Mouse (Mus musculus) forebrain, embryonic 11.5 days (tissue): ENCODE measurements around the gene Gm49366. TPM values are rescaled to one million over a fixed set of nuclear protein-coding genes. Genes with fewer than 3 reads are reported as not detected.
"Not testable (repeated sequence)": the region's sequence is repeated elsewhere in the genome, so short reads cannot be mapped to it uniquely, and the experiment has no call there.

Source experiments
- ATAC-seq: fragments of 200-750 bp; cut with Nextera tagmentation; replicated peaks from 2 replicates; pipeline ENCODE4 v1.8.0; 2017; ENCODE audit warnings: moderate TSS enrichment; ENCODE audit not compliant: low FRiP score
- DNase-seq: peaks from one replicate; pipeline ENCODE4 v3.0.0-alpha.2; 2017; ENCODE audit warnings: low spot score
- H3K27ac ChIP-seq: fragments of 300-500 bp; sonication (generic); 2 replicates; pipeline ENCODE4 v1.5.1; 2014; ENCODE audit warnings: low read depth, low read length
- H3K27me3 ChIP-seq: fragments of 300-500 bp; sonication (generic); 2 replicates; pipeline ENCODE4 v1.6.1; 2014; ENCODE audit warnings: mild to moderate bottlenecking, low read length, mixed read lengths; ENCODE audit not compliant: control insufficient read depth, insufficient read depth
- H3K36me3 ChIP-seq: fragments of 300-500 bp; sonication (generic); 2 replicates; pipeline ENCODE4 v1.6.1; 2014; ENCODE audit warnings: mild to moderate bottlenecking, low read length, moderate library complexity, mixed read lengths; ENCODE audit not compliant: control insufficient read depth, insufficient read depth
- H3K4me1 ChIP-seq: fragments of 300-500 bp; sonication (generic); replicated peaks from 2 replicates; pipeline ENCODE4 v1.6.1; 2014; ENCODE audit warnings: low read length, mixed read lengths; ENCODE audit not compliant: control insufficient read depth, insufficient read depth
- H3K4me2 ChIP-seq: fragments of 300-500 bp; sonication (generic); 2 replicates; pipeline ENCODE4 v1.6.1; 2014; ENCODE audit warnings: low read depth, mild to moderate bottlenecking, low read length, moderate library complexity, mixed read lengths; ENCODE audit not compliant: severe bottlenecking
- H3K4me3 ChIP-seq: fragments of 300-500 bp; sonication (generic); 2 replicates; pipeline ENCODE4 v1.5.1; 2014; ENCODE audit warnings: low read depth, low read length
- H3K9ac ChIP-seq: fragments of 300-500 bp; sonication (generic); 2 replicates; pipeline ENCODE4 v1.6.1; 2014; ENCODE audit warnings: low read length
- H3K9me3 ChIP-seq: fragments of 300-500 bp; sonication (generic); 2 replicates; pipeline ENCODE4 v1.6.1; 2016; ENCODE audit warnings: low read length, mixed read lengths; ENCODE audit not compliant: control insufficient read depth
- WGBS: fragments of 180-500 bp; shearing (Covaris S2); extraction: QIAGEN DNeasy Blood & Tissue Kit; methylation state at CpG from one replicate; pipeline ENCODE4 v1.1.7; 2014; 5-methylcytosine and 5-hydroxymethylcytosine counted together
- polyA plus RNA-seq: library from polyadenylated mRNA; unstranded; fragments of >200 nt; fragmentation: Nextera tagmentation; extraction: Ambion mirVana; gene quantifications from 2 replicates; pipeline ENCODE4 v1.2.1, GENCODE M21; 2014

Gene Gm49366
- polyA plus RNA-seq, 1 experiment from 2014 or later = not detected

DNA sequence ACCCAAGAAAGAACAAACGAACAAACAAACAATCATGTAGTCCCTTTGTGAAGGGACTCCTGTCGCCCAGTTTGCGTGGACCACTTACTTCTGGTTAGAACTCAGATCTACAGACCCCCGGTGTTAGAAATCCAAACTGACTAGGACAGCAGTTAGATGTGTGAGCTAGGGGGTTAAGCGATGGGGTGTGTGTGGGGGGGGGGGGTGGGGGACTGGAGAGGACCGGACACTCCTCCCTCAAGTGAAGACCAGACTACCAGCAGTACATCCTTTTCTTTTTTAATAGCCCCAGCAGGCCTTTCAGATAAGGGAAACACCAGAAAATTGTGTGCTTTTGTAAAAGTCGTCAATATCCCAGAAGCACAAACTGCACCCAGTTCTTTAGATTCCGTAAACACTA is 30.0 kb upstream of the Gm49366 start:
- ATAC-seq = no peak
- Histone ChIP-seq H3K9ac (peak overlapping the region; percentile 63), H3K27ac (0 out of 2 replicates have a peak overlapping the region, but pooled peaks have one; percentile 58), H3K9me3 (no peaks in the 10 kb centered on the region), H3K4me1 (peaks cover 11% of the 10 kb centered on the region; the same call in 1 of the 2 replicates), H3K27me3 (no peaks in the 10 kb centered on the region), H3K4me3 (peak overlapping the region; percentile 34; the same call in 1 of the 2 replicates), H3K36me3 (no peaks in the 10 kb centered on the region), H3K4me2 (peak overlapping the region; percentile 57; the same call in 1 of the 2 replicates)
- 53% methylated on average over 8 of the region's 8 CpGs for WGBS
- DNase-seq = no peak

- Histone ChIP-seq H3K4me2 (peak within 1 kb of the TSS; percentile 57), H3K27ac (0 out of 2 replicates have a peak within 1 kb of the TSS, but pooled peaks have one; percentile 58), H3K4me3 (peak within 1 kb of the TSS; percentile 34), H3K9ac (peak within 1 kb of the TSS; percentile 63), H3K4me1 (peaks cover 11% of the 10 kb centered on the region; the same call in 1 of the 2 replicates)
- not testable (repeated sequence) for H3K9me3 ChIP-seq, H3K27me3 ChIP-seq, H3K36me3 ChIP-seq
- ATAC-seq (peak; percentile 95), DNase-seq (peak; percentile 83)
- WGBS = 2% methylated on average over 60 of the region's 70 CpGs
These were observed 29.4 kb upstream of the Gm49366 start, which contains the start of gene Acot1 for GRCm38 (mm10) chr12:84009171-84009965. Gene Acot1 (plus strand): TSS chr12:84009490.

DNA sequence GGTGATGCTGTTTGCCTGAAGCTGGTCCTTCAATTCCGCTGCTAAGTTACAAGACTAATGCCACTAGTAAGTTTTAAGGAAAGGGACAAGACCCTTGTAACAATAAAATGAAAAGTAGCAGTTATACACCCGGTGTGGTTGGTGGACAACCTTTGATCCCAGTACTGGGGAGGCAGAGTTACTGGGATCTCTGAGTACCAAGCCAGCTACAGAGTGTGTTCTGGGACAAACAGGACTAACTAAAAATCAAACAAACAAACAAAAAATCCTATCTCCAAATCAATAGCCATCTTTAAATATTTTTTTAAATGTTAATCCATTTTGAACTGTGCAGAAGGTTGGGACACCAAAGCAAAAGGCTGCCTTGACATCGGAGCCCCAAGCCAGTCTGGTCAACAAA is 28.5 kb upstream of the Gm49366 start:
- H3K36me3 ChIP-seq = no peaks in the 10 kb centered on the region
- 84% methylated on average over 3 of the region's 3 CpGs for WGBS
- H3K27ac ChIP-seq = no peak overlapping the region
- no peaks in the 10 kb centered on the region for H3K27me3 ChIP-seq
- H3K4me1 ChIP-seq = peaks cover 11% of the 10 kb centered on the region; the same call in 1 of the 2 replicates
- peak overlapping the region; percentile 34 for H3K4me3 ChIP-seq
- no peak overlapping the region; the same call in 1 of the 2 replicates for H3K9ac ChIP-seq
- DNase-seq = no peak
- no peaks in the 10 kb centered on the region for H3K9me3 ChIP-seq
- ATAC-seq = no peak
- peak overlapping the region; percentile 57; the same call in 1 of the 2 replicates for H3K4me2 ChIP-seq

- H3K27me3 ChIP-seq = no peaks in the 10 kb centered on the region
- peak; percentile 78 for DNase-seq
- no peak overlapping the region for H3K27ac ChIP-seq
- no peaks in the 10 kb centered on the region for H3K36me3 ChIP-seq
- WGBS = 36% methylated on average over 12 of the region's 12 CpGs
- H3K9me3 ChIP-seq = no peaks in the 10 kb centered on the region
- no peak overlapping the region for H3K9ac ChIP-seq
- peak; percentile 54 for ATAC-seq
- H3K4me3 ChIP-seq = peak overlapping the region; percentile 2; the same call in 1 of the 2 replicates
- peak overlapping the region; percentile 39; the same call in 1 of the 2 replicates for H3K4me2 ChIP-seq
- peaks cover 11% of the 10 kb centered on the region; the same call in 1 of the 2 replicates for H3K4me1 ChIP-seq
These were observed 27.3 kb upstream of the Gm49366 start for GRCm38 (mm10) chr12:84011251-84012040.

DNA sequence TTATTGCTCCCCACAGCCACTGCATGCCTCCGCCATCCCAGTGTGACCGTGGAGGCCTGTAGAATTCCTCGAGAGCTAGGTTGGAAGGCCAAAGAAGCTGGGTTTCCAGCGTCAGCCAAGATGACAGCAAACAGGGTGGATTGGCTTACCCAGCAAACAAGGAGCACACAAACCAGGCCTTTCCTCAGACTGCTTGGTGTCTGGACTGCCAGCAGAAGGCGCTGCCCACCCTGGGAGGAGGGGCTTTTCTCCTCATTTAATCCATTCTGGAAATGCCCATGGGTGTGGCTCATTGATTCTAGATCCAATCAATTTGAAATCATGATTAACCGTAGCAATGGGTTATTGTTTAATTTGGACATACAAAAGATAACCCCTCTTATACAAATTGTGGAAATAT is 25.6 kb upstream of the Gm49366 start:
- whole genome bisulfite sequencing = 67% methylated on average over 6 of the region's 6 CpGs
- Histone ChIP-seq H3K27ac (no peak overlapping the region), H3K4me2 (no peak overlapping the region), H3K9me3 (no peaks in the 10 kb centered on the region), H3K4me1 (peaks cover 11% of the 10 kb centered on the region; the same call in 1 of the 2 replicates), H3K4me3 (no peak overlapping the region), H3K36me3 (no peaks in the 10 kb centered on the region), H3K9ac (no peak overlapping the region), H3K27me3 (no peaks in the 10 kb centered on the region)
- no peak for ATAC-seq
- DNase-seq = peak; percentile 52

DNA sequence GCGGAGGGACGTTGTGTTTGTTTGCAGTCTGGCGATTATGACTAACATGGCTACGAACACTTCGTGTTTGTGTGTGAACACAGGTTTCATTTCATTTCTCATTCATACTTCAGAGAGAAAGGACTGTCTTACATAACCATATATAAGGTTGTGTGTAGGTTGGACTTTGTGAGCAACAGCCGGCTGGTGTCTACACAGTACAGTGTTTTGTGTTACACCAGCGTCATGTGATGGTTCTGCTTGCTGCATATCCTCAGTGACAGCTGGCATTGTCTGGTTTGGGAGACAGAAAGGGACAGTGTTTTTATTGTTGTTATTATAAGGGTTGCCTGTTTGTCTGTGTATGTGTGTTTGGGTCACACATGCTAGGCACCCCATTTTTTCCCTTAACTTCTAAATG is 25.0 kb upstream of the Gm49366 start:
- Histone ChIP-seq H3K9me3 (no peaks in the 10 kb centered on the region), H3K9ac (no peak overlapping the region), H3K4me1 (peaks cover 11% of the 10 kb centered on the region; the same call in 1 of the 2 replicates), H3K27ac (no peak overlapping the region), H3K4me3 (no peak overlapping the region), H3K4me2 (no peak overlapping the region), H3K27me3 (no peaks in the 10 kb centered on the region), H3K36me3 (no peaks in the 10 kb centered on the region)
- ATAC-seq = no peak
- WGBS = 91% methylated on average over 7 of the region's 7 CpGs
- DNase-seq = no peak

DNA sequence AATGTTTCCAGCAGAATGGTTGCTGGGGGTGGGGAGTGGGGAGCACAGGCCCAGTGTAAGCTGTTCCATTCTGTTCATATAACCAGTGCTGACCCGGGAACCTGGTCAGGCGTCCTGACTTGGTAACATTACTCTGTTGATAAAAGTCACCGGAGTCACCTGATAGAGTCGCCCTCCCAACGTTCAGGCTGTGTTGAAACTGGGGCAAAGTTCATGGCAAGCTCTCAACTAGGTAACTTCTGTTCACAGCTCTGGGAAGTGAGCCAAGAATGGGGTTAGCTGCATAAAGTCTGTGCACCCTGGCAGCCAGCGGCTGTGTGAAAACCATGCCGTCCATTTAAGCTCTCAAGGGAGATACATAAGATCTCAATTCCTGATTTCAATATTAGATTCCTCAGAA is 18.2 kb upstream of the Gm49366 start:
- not testable (repeated sequence) for H3K27ac ChIP-seq, H3K4me2 ChIP-seq, H3K36me3 ChIP-seq, H3K27me3 ChIP-seq, H3K4me3 ChIP-seq, ATAC-seq, H3K9me3 ChIP-seq, H3K9ac ChIP-seq, H3K4me1 ChIP-seq, DNase-seq
- WGBS = 87% methylated on average over 7 of the region's 7 CpGs

DNA sequence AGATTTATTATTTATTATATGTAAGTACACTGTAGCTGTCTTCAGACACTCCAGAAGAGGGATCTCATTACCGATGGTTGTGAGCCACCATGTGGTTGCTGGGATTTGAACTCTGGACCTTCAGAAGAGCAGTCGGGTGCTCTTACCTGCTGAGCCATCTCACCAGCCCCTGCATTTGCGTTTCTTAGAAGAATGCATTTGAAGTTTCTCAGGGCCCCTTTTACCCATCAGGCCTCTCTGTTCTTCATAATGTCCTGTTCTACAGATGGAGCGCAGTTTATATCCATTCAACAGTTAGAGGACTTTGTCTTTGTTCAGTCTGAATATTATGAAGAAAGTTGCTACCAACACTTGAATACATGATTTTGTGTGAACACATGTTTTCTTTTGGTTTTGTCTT is 16.5 kb upstream of the Gm49366 start:
- H3K9me3 ChIP-seq, DNase-seq, H3K9ac ChIP-seq, H3K36me3 ChIP-seq, H3K4me2 ChIP-seq, ATAC-seq, H3K27me3 ChIP-seq, H3K27ac ChIP-seq, H3K4me3 ChIP-seq, H3K4me1 ChIP-seq: not testable (repeated sequence)
- WGBS = 96% methylated on average over 4 of the region's 4 CpGs
